Mouse (Mus musculus) MEL (cell line): ENCODE data around the gene 4930505A04Rik. TPM values are rescaled to one million over a fixed set of nuclear protein-coding genes. Genes with fewer than 3 reads are reported as not detected.

ENCODE experiments used
- DNase-seq: peaks from one replicate; pipeline ENCODE4 v3.0.0; 2011; ENCODE audit warnings: low read depth, low spot score
- H3K27ac ChIP-seq: 2 replicates; pipeline ENCODE4 v1.5.1; 2012; ENCODE audit warnings: low read depth, mild to moderate bottlenecking, control low read depth, low read length, moderate library complexity; ENCODE audit not compliant: control insufficient read depth
- H3K27me3 ChIP-seq, 2 experiments: fragments of 150-350 bp in 1 of 2; sonication (generic) in 1 of 2; 2 replicates each; pipeline ENCODE4 v1.6.1; 2012; ENCODE audit warnings: low read length in 2 of 2, mild to moderate bottlenecking in 2 of 2, improper control_type of control experiment in 1 of 2, moderate library complexity in 1 of 2; ENCODE audit not compliant: insufficient read depth in 2 of 2, control insufficient read depth in 1 of 2
- H3K36me3 ChIP-seq, 2 experiments: 2 replicates each; pipeline ENCODE4 v1.6.1; 2012 to 2014; ENCODE audit warnings: low read length in 2 of 2, improper control_type of control experiment in 1 of 2, inconsistent platforms in 1 of 2, mild to moderate bottlenecking in 1 of 2; ENCODE audit not compliant: insufficient read depth in 2 of 2, control insufficient read depth in 1 of 2
- H3K4me1 ChIP-seq, 2 experiments: fragments of 150-350 bp in 1 of 2; sonication (generic) in 1 of 2; 2 replicates each; pipeline ENCODE4 v1.6.1; 2012; ENCODE audit warnings: low read length in 2 of 2, improper control_type of control experiment in 1 of 2, mild to moderate bottlenecking in 1 of 2; ENCODE audit not compliant: insufficient read depth in 2 of 2, control insufficient read depth in 1 of 2
- H3K4me3 ChIP-seq, 2 experiments: fragments of 150-350 bp in 1 of 2; sonication (generic) in 1 of 2; 2 replicates each; pipeline ENCODE4 v1.5.1; 2012; ENCODE audit warnings: low read depth in 2 of 2, low read length in 2 of 2, mild to moderate bottlenecking in 2 of 2, moderate library complexity in 2 of 2, control low read depth in 1 of 2, improper control_type of control experiment in 1 of 2; ENCODE audit not compliant: control insufficient read depth in 1 of 2, insufficient read depth in 1 of 2
- H3K79me2 ChIP-seq: 2 replicates; pipeline ENCODE4 v1.6.1; 2012; ENCODE audit warnings: mild to moderate bottlenecking, low read length, moderate library complexity; ENCODE audit not compliant: control insufficient read depth, poor library complexity, insufficient read depth
- H3K9ac ChIP-seq: 2 replicates; pipeline ENCODE4 v1.6.1; 2012; ENCODE audit warnings: low read depth, mild to moderate bottlenecking, control low read depth, low read length, moderate library complexity; ENCODE audit not compliant: control insufficient read depth, poor library complexity, severe bottlenecking
- H3K9me3 ChIP-seq: fragments of 150-350 bp; sonication (generic); replicated peaks from 2 replicates; pipeline ENCODE4 v1.6.1; 2012; ENCODE audit warnings: mild to moderate bottlenecking, low read length, improper control_type of control experiment, moderate library complexity; ENCODE audit not compliant: insufficient read depth
- BHLHE40 ChIP-seq: IDR thresholded peaks from 2 replicates; pipeline ENCODE4 v1.6.1; 2012; ENCODE audit warnings: low read depth, mild to moderate bottlenecking, inconsistent platforms, low read length, improper control_type of control experiment, borderline replicate concordance
- CHD2 ChIP-seq: IDR thresholded peaks from 2 replicates; pipeline ENCODE4 v1.6.1; 2011; ENCODE audit warnings: low read length, improper control_type of control experiment
- E2F4 ChIP-seq: IDR thresholded peaks from 2 replicates; pipeline ENCODE4 v1.6.1; 2011; ENCODE audit warnings: low read depth, low read length, improper control_type of control experiment, borderline replicate concordance
- ETS1 ChIP-seq: IDR thresholded peaks from 2 replicates; pipeline ENCODE4 v1.6.1; 2012; ENCODE audit warnings: low read depth, mild to moderate bottlenecking, inconsistent platforms, low read length, improper control_type of control experiment, moderate library complexity
- GABPA ChIP-seq: IDR thresholded peaks from 2 replicates; pipeline ENCODE4 v1.6.1; 2012; ENCODE audit warnings: low read depth, mild to moderate bottlenecking, inconsistent platforms, low read length, improper control_type of control experiment, moderate library complexity
- GATA1 ChIP-seq: IDR thresholded peaks from 2 replicates; pipeline ENCODE4 v1.6.1; 2011; ENCODE audit warnings: low read depth, low read length, improper control_type of control experiment
- HCFC1 ChIP-seq: IDR thresholded peaks from 2 replicates; pipeline ENCODE4 v1.6.1; 2012; ENCODE audit warnings: low read depth, mild to moderate bottlenecking, inconsistent platforms, low read length, improper control_type of control experiment, moderate library complexity
- JUND ChIP-seq: IDR thresholded peaks from 2 replicates; pipeline ENCODE4 v1.6.1; 2011; ENCODE audit warnings: low read depth, mild to moderate bottlenecking, improper control_type of control experiment, low read length
- MEF2A ChIP-seq: IDR thresholded peaks from 2 replicates; pipeline ENCODE4 v1.6.1; 2014; ENCODE audit warnings: low read depth, mild to moderate bottlenecking, inconsistent platforms, low read length, improper control_type of control experiment; ENCODE audit not compliant: poor library complexity, insufficient replicate concordance, severe bottlenecking; ENCODE audit errors: extremely low read depth
- MXI1 ChIP-seq: IDR thresholded peaks from 2 replicates; pipeline ENCODE4 v1.6.1; 2011; ENCODE audit warnings: mild to moderate bottlenecking, low read depth, low read length, improper control_type of control experiment
- MYB ChIP-seq: IDR thresholded peaks from 2 replicates; pipeline ENCODE4 v1.6.1; 2011; ENCODE audit warnings: mild to moderate bottlenecking, low read depth, low read length, improper control_type of control experiment
- NRF1 ChIP-seq: IDR thresholded peaks from 2 replicates; pipeline ENCODE4 v1.6.1; 2014; ENCODE audit warnings: low read depth, mild to moderate bottlenecking, inconsistent platforms, low read length, improper control_type of control experiment, moderate library complexity; ENCODE audit not compliant: poor library complexity, insufficient read depth, severe bottlenecking
- POLR2A ChIP-seq, 2 experiments: IDR thresholded peaks; 2 replicates each; pipeline ENCODE4 v1.6.1; 2011 to 2012; ENCODE audit warnings: low read length in 2 of 2, mild to moderate bottlenecking in 2 of 2, control low read depth in 1 of 2, improper control_type of control experiment in 1 of 2, low read depth in 1 of 2, moderate library complexity in 1 of 2; ENCODE audit not compliant: control insufficient read depth in 1 of 2, insufficient read depth in 1 of 2, poor library complexity in 1 of 2
- RAD21 ChIP-seq: IDR thresholded peaks from 2 replicates; pipeline ENCODE4 v1.6.1; 2011; ENCODE audit warnings: mild to moderate bottlenecking, low read depth, low read length, improper control_type of control experiment
- SMC3 ChIP-seq: IDR thresholded peaks from 2 replicates; pipeline ENCODE4 v1.6.1; 2011; ENCODE audit warnings: low read depth, low read length, improper control_type of control experiment
- TAL1 ChIP-seq: IDR thresholded peaks from 2 replicates; pipeline ENCODE4 v1.6.1; 2012; ENCODE audit warnings: mild to moderate bottlenecking, inconsistent platforms, low read length, moderate library complexity, mixed read lengths
- TBP ChIP-seq: IDR thresholded peaks from 2 replicates; pipeline ENCODE4 v1.8.0; 2011; ENCODE audit warnings: low read depth, low read length, improper control_type of control experiment
- TCF12 ChIP-seq: IDR thresholded peaks from 2 replicates; pipeline ENCODE4 v1.6.1; 2014; ENCODE audit warnings: low read depth, mild to moderate bottlenecking, inconsistent platforms, low read length, improper control_type of control experiment, moderate library complexity
- USF1 ChIP-seq: IDR thresholded peaks from 2 replicates; pipeline ENCODE4 v1.6.1; 2014; ENCODE audit warnings: low read depth, mild to moderate bottlenecking, inconsistent platforms, low read length, improper control_type of control experiment, moderate library complexity
- USF2 ChIP-seq, 2 experiments: IDR thresholded peaks; 2 replicates each; pipeline ENCODE4 v1.6.1; 2011 to 2012; ENCODE audit warnings: improper control_type of control experiment in 2 of 2, low read length in 2 of 2, borderline replicate concordance in 1 of 2, inconsistent platforms in 1 of 2, low read depth in 1 of 2, mild to moderate bottlenecking in 1 of 2; ENCODE audit not compliant: insufficient read depth in 1 of 2
- ZKSCAN1 ChIP-seq: IDR thresholded peaks from 2 replicates; pipeline ENCODE4 v1.6.1; 2012; ENCODE audit warnings: low read depth, mild to moderate bottlenecking, inconsistent platforms, low read length, improper control_type of control experiment, moderate library complexity
- ZNF384 ChIP-seq: IDR thresholded peaks from 2 replicates; pipeline ENCODE4 v1.6.1; 2012; ENCODE audit warnings: low read depth, mild to moderate bottlenecking, inconsistent platforms, low read length, improper control_type of control experiment
- polyA plus RNA-seq, 2 experiments: library from polyadenylated mRNA; stranded (reverse) in 1 of 2; unstranded in 1 of 2; fragments of >175 nt in 1 of 2; fragments of >200 nt in 1 of 2; gene quantifications; 2 replicates each; pipeline versions ENCODE4 v1.2.1 to v1.2.4; 2012; ENCODE audit warnings: low replicate concordance in 2 of 2, low read depth in 1 of 2; ENCODE audit not compliant: insufficient read length in 2 of 2, insufficient read depth in 1 of 2, missing spikeins in 1 of 2
- total RNA-seq: library from RNA; depleted of rRNA; stranded (reverse); fragments of 300-350 nt; gene quantifications from 2 replicates; pipeline ENCODE4 v1.2.3, GENCODE M21; 2012

4930505A04Rik gene
- total and polyA plus RNA-seq, 3 experiments: not detected

GRCm38 (mm10) chr11:30497151-30497550 is 25.5 kb upstream of the 4930505A04Rik start:
- no peak for DNase-seq
- no peak for TF ChIP-seq E2F4
- no peak for TF ChIP-seq SMC3
- no peak for TF ChIP-seq NRF1

DNA sequence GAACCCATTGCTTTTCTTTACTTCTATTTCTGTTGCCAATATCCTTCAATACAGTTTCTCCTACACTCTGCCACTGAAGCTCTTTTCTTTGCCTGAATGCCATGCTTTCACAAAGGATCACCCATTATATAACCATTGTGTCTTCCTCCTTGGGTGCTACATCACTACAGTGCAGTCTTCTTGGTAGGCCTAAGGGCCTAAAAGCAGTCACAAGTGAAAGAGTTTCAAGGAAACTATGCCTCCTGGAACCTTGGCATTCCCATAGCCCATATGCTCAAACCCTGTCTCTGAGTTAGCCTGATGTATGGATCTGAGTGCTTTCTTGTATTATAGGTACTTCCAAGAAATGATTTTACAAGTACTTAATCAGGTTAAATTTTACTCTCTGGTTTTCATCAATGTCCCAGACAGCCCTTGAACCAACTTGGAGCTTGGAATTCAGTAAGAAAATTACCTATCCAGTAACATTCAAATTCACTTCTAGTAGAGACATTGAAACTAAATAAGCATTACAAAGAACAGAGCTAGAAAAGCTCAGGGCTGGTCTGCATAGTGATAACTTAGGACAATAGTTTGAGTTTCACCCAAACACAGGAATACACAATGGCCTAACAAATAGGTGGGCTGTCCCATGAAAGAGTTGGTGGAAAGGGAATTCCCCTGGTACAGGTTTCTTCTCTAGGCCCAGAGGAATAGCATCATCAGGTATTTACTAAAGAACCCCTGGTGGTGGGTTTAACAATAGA is 20.1 kb upstream of the 4930505A04Rik start:
- no peak overlapping the region for H3K27ac ChIP-seq
- H3K9ac ChIP-seq: no peak overlapping the region
- no peak overlapping the region for H3K4me3 ChIP-seq
- TF ChIP-seq JUND (no peak), TAL1 (no peak), GABPA (no peak), HCFC1 (no peak), MYB (no peak), MXI1 (no peak), ZNF384 (no peak), MEF2A (no peak), RAD21 (no peak), GATA1 (no peak), USF2 (IDR thresholded peaks at IDR 0.05; ENCODE audit: borderline replicate concordance in 1 of 2, insufficient read depth in 1 of 2, low read depth in 1 of 2, low read length in 2 of 2) (no peak), POLR2A (IDR thresholded peaks at IDR 0.05; ENCODE audit: control insufficient read depth in 1 of 2, insufficient read depth in 1 of 2, low read depth in 1 of 2, low read length in 2 of 2, poor library complexity in 1 of 2) (no peak), ZKSCAN1 (no peak), USF1 (no peak), TCF12 (no peak), ETS1 (no peak), BHLHE40 (no peak), CHD2 (no peak), TBP (no peak), E2F4 (no peak)
- TF ChIP-seq, all 39 proteins: peak for 0
- no peaks in the 10 kb centered on the region for H3K9me3 ChIP-seq
- H3K4me1 ChIP-seq: no peaks in the 10 kb centered on the region
- no peaks in the 10 kb centered on the region for H3K36me3 ChIP-seq
- no peaks in the 10 kb centered on the region for H3K27me3 ChIP-seq
- no peak for DNase-seq
- H3K79me2 ChIP-seq: no peaks in the 10 kb centered on the region

More at GRCm38 (mm10) chr11:30497151-30497550, 25.5 kb upstream of the 4930505A04Rik start:
- Histone ChIP-seq H3K4me1 (peaks cover 0 to 2% of the 10 kb centered on the region in 2 experiments; a peak in 1 of 4 replicates), H3K79me2 (no peaks in the 10 kb centered on the region), H3K4me3 (no peak overlapping the region), H3K9me3 (no peaks in the 10 kb centered on the region), H3K36me3 (peaks cover 0 to 4% of the 10 kb centered on the region in 2 experiments; a peak in 2 of 4 replicates), H3K27ac (no peak overlapping the region), H3K9ac (no peak overlapping the region), H3K27me3 (no peaks in the 10 kb centered on the region)
